8 mouse cellular contexts compared by ENCODE assay signal in the genomic region with DNA sequence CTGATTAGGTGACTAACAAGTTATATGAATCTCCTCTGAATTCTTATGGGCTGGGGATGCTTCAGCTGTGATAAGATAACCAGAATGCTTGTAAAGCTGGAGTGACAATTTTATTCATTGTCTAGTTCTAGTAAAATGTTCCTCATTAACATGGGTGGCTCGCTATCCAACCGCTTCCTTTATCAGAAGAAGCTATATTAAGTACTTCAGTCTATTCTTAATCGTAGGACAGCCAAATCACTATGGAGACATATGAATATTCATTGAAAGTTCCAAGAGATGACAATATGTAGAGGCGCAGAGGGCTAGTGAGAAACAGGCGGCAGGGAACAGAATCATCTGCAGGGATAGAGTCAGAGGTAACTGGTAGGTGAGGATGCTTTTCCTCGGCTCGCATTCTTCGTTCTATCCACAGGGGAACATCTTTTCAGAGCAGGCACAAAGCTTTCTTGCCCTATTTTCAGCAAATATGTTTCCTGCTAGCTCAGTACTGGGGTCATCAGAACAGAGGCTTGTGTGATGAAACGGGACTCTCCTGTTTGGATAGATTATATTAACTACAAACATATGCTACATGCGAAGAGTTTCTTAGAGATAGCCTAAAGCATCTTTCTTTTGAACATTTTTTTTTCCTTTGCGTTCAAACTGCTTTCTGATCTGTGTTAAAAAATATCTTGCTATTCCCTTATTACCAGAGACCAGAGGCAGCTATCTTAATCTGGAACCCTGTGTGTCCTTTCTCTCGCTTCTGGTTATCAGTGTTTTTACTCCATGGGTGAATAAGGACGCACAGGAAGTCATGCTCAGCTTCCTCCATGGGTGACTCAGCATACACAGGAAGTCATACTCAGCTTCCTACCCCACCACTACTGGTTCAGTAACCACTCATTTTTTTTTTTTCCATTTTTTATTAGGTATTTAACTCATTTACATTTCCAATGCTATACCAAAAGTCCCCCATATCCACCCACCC. TPM values are rescaled to one million over a fixed set of nuclear protein-coding genes. Genes with fewer than 3 reads are reported as not detected.
DNase-seq lines count a peak whose midpoint lies in the region; ATAC-seq lines count a peak whose summit lies in the region.

No protein-coding gene starts in this region.

- H3K27me3 ChIP-seq in embryonic facial prominence, embryonic 14.5 days (replicated peaks; ENCODE audit: control insufficient read depth, insufficient read depth, low read length) = no peaks in the 10 kb centered on the region
- H3K27me3 ChIP-seq in hindbrain, embryonic 14.5 days (ENCODE audit: control insufficient read depth, insufficient read depth, low read length) = no peaks in the 10 kb centered on the region
- no peaks in the 10 kb centered on the region for H3K27me3 ChIP-seq in midbrain, embryonic 16.5 days (ENCODE audit: control insufficient read depth, insufficient read depth, low read depth, low read length)

- peak overlapping the region; percentile 44 for H3K4me2 ChIP-seq in embryonic facial prominence, embryonic 14.5 days (ENCODE audit: low read depth, low read length)
- peak overlapping the region; percentile 38 for H3K4me2 ChIP-seq in hindbrain, embryonic 14.5 days (replicated peaks)
- H3K4me2 ChIP-seq in midbrain, embryonic 16.5 days (ENCODE audit: low read length) = peak overlapping the region; percentile 44

- no peaks in the 10 kb centered on the region for H3K4me1 ChIP-seq in embryonic facial prominence, embryonic 14.5 days (ENCODE audit: control insufficient read depth, insufficient read depth, low read length)
- peaks cover 10% of the 10 kb centered on the region; the same call in 1 of the 2 replicates for H3K4me1 ChIP-seq in hindbrain, embryonic 14.5 days (replicated peaks; ENCODE audit: control insufficient read depth, insufficient read depth, low read length)
- peaks cover 7% of the 10 kb centered on the region for H3K4me1 ChIP-seq in midbrain, embryonic 16.5 days (ENCODE audit: control insufficient read depth, insufficient read depth, low read length)

- no peak for ATAC-seq in embryonic facial prominence, embryonic 14.5 days (ENCODE audit: low read depth)
- no peak; the same call in 1 of the 2 replicates for ATAC-seq in hindbrain, embryonic 14.5 days (ENCODE audit: low FRiP score)
- ATAC-seq in midbrain, embryonic 16.5 days = peak; percentile 70

- no peak overlapping the region for H3K9ac ChIP-seq in embryonic facial prominence, embryonic 14.5 days (ENCODE audit: low read depth, low read length)
- H3K9ac ChIP-seq in hindbrain, embryonic 14.5 days = 0 out of 2 replicates have a peak overlapping the region, but pooled peaks have one; percentile 28
- H3K9ac ChIP-seq in midbrain, embryonic 16.5 days (ENCODE audit: low read depth, low read length) = peak overlapping the region; percentile 15

- H3K9me3 ChIP-seq in embryonic facial prominence, embryonic 14.5 days (ENCODE audit: control insufficient read depth, low read length) = no peaks in the 10 kb centered on the region; the same call in 1 of the 2 replicates
- H3K9me3 ChIP-seq in hindbrain, embryonic 14.5 days (ENCODE audit: control insufficient read depth, low read length) = peaks cover 4% of the 10 kb centered on the region; the same call in 1 of the 2 replicates
- H3K9me3 ChIP-seq in midbrain, embryonic 16.5 days (replicated peaks; ENCODE audit: control insufficient read depth, low read length, poor library complexity, severe bottlenecking) = no peaks in the 10 kb centered on the region; the same call in 1 of the 2 replicates

- no peaks in the 10 kb centered on the region for H3K36me3 ChIP-seq in embryonic facial prominence, embryonic 14.5 days (ENCODE audit: control insufficient read depth, insufficient read depth, low read length)
- H3K36me3 ChIP-seq in hindbrain, embryonic 14.5 days (replicated peaks; ENCODE audit: control insufficient read depth, insufficient read depth) = no peaks in the 10 kb centered on the region
- no peaks in the 10 kb centered on the region for H3K36me3 ChIP-seq in midbrain, embryonic 16.5 days (ENCODE audit: control insufficient read depth, insufficient read depth, low read length)

- peak; percentile 29 for DNase-seq in left cerebral cortex, adult 11 months (ENCODE audit: low spot score)
- DNase-seq in left cerebral cortex, postnatal 4 days = no peak
- no peak for DNase-seq in embryonic facial prominence, embryonic 14.5 days (ENCODE audit: low spot score)
- DNase-seq in hindbrain, embryonic 14.5 days (ENCODE audit: low spot score) = no peak
- no peak for DNase-seq in cerebellum, adult 9-10 months
- no peak for DNase-seq in thymus, postnatal 10 days (ENCODE audit: low spot score in 2 of 2)
- DNase-seq in cerebellum, postnatal 4 days (ENCODE audit: low spot score in 2 of 2) = no peak

- intact Hi-C loops in left cerebral cortex, postnatal 4 days (cut with DNase I) = no loop called here

- 60% methylated on average over 13 of the region's 13 CpGs for WGBS in embryonic facial prominence, embryonic 14.5 days
- 53% methylated on average over 13 of the region's 13 CpGs for WGBS in hindbrain, embryonic 14.5 days
- 49% methylated on average over 13 of the region's 13 CpGs for WGBS in midbrain, embryonic 16.5 days

- H3K27ac ChIP-seq in embryonic facial prominence, embryonic 14.5 days (replicated peaks; ENCODE audit: low read depth, low read length) = no peak overlapping the region
- H3K27ac ChIP-seq in hindbrain, embryonic 14.5 days = 0 out of 2 replicates have a peak overlapping the region, but pooled peaks have one; percentile 32
- H3K27ac ChIP-seq in midbrain, embryonic 16.5 days (ENCODE audit: low read length) = peak overlapping the region; percentile 31

- no peak overlapping the region for H3K4me3 ChIP-seq in embryonic facial prominence, embryonic 14.5 days (ENCODE audit: low read depth, low read length)
- no peak overlapping the region for H3K4me3 ChIP-seq in hindbrain, embryonic 14.5 days (replicated peaks; ENCODE audit: low read length)
- H3K4me3 ChIP-seq in midbrain, embryonic 16.5 days (ENCODE audit: low read depth, low read length) = no peak overlapping the region

RNA-seq across cellular contexts. Expression of a gene that starts 34.1 kb away (rescaled TPM):
- total RNA-seq in left cerebral cortex, postnatal 4 days (2021) = not detected
- not detected in 2 replicates for polyA plus RNA-seq in embryonic facial prominence, embryonic 14.5 days (2014; fragmentation: Nextera tagmentation; extraction: Ambion mirVana)
- polyA plus RNA-seq in hindbrain, embryonic 14.5 days (2014; fragmentation: Nextera tagmentation; extraction: Ambion mirVana) = not detected in 2 replicates
- polyA plus RNA-seq in midbrain, embryonic 16.5 days (2015; fragmentation: Nextera tagmentation; extraction: Ambion mirVana) = not detected in 2 replicates
